Mouse (Mus musculus) retina, postnatal 1 day (tissue): ENCODE measurements around the gene Add2.
A peak's percentile ranks its signal among the peaks of the same experiment; 100 is the strongest.
"Not testable (repeated sequence)": the region's sequence is repeated elsewhere in the genome, so short reads cannot be mapped to it uniquely, and the experiment has no call there.

Experiments
- DNase-seq: peaks from one replicate; pipeline ENCODE4 v3.0.0-alpha.2; 2012

Gene Add2

GRCm38 (mm10) chr6:86028601-86029322 lies at the start of gene Add2:
TSS of gene Add2 (plus strand) at chr6:86028681.
- peak; percentile 85 for DNase-seq

GRCm38 (mm10) chr6:85978736-85979135 lies 49.7 kb upstream of the Add2 start:
- not testable (repeated sequence) for DNase-seq

- DNase-seq, result no peak
Measured at GRCm38 (mm10) chr6:85984351-85984750, 44.1 kb upstream of the Add2 start.

GRCm38 (mm10) chr6:85989570-85989969 lies 38.9 kb upstream of the Add2 start:
- not testable (repeated sequence) for DNase-seq

DNA sequence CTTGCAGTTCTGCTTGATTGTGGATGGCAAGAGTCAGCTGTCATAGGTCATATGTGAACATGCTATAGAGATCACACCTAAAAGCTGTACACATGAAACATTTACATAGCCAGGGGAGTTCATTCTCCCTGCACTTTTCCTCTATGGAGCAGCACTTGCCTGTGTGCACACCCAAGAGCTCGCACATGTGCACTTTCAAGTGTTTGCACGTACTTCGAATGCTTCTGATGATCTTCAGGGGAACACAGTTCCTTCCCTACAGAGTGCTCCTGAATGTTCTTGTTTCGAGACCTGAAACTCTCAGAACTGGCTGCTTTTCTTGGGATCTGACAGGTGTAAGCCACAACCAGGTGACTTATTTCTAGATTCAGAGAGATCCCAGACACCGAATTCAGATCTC lies 37.7 kb upstream of the Add2 start:
- DNase-seq, result not testable (repeated sequence)

DNA sequence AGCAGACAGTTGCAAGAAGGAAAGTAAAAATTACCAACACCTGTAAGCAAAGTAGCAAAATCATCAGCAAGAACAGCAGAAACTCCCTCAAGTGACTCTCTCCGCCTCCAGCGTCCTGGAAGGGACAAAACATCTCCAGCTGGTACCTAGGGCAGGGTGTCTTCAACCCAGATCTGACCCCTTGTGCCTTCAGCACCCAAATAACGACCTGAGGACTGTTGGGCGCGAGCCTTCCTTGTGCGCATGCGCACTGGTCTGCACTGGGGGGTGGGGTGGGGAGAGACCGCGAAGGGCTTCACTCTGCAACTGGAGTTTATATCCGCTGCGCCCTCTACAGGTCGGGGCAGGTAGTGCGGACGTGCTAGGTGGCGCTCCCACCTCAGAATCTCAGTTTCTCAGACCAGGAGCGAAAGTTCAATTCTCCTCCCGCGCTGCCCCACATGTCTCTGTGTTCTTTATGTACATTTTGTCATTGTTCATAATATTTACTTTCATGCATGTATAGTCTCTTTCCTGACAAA lies 25.0 kb upstream of the Add2 start:
- no peak for DNase-seq

DNA sequence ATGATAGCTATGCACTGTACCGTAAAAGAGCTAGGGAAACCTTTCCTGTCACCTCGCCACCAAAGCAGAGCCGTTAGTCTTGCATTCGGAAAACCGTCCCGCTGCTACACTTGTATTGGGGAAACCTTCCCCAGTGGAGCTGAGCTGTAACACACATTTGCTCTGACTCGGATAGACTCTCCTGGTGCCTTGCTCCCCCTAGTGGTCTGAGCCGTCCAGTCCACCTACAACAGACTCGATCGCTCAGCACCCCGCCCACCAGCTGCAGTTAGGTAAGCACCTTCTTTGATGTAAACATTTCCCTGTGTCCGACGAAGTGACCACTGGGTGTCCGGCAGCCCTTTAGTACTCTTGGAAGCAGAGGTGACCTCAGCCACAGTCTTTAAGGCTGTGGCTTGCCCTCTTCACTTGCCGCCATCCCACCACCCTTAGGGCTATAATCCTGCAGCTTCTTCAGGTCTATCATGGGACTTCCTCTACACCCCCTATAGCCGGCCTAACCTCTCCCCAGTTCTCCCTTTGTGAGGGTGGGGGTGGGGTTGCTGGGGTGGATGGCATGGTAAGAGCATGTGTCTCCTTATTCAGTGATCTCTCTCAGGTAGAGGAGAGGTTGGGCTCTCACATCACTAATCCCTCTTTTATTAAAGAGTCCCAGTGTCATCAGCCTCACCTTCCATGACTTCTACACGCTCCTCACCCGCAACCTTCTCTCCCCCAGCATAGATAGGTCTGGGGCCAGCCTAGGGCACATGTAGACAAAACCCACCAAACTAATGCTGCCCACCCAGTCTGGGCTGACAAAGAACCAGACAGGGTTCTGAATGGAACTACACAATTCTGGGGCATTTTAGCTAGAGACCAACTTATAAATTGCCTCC lies 24.0 kb upstream of the Add2 start:
- DNase-seq, result peak; percentile 90

GRCm38 (mm10) chr6:86009980-86010379 lies 18.5 kb upstream of the Add2 start:
- DNase-seq, result peak; percentile 69

DNA sequence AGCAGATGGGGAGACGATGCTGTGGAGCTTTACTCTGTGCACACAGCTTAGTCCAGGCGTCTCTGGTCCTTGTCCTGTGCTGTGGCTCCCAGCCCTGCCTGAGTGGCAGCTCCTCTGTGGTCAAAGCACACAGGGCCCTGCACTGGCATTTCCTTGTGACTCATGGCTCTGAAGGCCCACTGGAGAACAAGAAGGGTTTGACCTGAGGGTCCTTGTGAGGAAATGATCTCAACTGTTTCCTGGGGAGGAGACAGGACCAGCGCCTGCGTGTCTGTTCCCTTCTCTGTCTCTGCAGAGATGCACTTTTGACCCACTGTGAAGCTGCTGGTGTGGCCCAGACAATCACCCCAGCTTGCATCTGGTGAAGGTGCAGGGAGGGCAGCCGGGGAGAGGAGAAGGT lies 13.7 kb upstream of the Add2 start:
- not testable (repeated sequence) for DNase-seq

GRCm38 (mm10) chr6:86015871-86016270 lies 12.6 kb upstream of the Add2 start, which contains the start of gene Figla:
TSS of gene Figla (plus strand) at chr6:86016171.
- DNase-seq, result no peak

DNA sequence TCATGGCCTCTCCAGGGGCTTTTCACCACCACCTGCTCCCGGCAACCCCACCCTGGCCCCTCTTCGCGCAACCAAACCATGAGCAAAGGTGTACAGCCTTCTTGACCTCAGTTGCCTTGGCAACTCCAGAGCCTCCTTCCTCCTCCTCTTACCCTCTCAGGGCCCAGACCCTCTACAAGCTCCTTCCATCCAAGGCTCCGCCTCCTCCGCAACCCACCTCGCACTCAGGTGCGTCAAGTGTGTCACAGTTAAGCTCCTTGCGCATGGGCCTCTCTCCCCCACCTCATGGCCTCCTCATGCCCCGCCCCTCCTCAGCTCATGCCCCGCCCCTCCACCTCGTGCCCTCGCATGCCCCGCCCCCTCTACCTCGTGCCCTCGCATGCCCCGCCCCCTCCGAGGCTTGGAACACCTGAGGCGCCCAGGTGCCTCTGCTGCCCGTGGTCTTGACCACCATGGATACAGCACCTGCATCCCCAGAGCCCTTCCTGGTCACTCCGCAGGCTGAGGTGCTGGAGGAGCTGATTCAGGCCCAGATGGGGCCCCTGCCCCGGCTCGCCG lies 11.6 kb upstream of the Add2 start:
- DNase-seq, result no peak

- no peak for DNase-seq
Measured at GRCm38 (mm10) chr6:86019415-86020237, 8.9 kb upstream of the Add2 start.

DNA sequence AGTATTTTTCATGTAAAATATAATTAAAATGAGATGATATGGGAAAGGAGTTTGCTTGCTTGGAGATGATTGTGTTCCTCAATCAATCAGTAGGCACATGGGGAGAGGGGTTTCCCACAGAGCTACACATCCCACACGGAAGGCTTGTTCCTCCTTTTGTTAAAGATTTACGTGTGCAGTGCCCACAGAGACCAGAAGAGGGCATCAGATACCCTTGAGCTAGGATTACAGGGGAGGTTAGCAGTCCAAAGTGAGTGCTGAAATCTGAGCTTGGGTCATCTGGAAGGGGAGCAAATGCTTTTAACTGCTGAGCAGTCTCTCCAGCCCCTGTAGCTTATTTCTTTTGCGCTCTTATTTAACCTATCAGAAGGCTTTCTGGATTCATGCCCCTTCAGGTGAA lies 7.5 kb upstream of the Add2 start:
- DNase-seq, result peak; percentile 70

DNA sequence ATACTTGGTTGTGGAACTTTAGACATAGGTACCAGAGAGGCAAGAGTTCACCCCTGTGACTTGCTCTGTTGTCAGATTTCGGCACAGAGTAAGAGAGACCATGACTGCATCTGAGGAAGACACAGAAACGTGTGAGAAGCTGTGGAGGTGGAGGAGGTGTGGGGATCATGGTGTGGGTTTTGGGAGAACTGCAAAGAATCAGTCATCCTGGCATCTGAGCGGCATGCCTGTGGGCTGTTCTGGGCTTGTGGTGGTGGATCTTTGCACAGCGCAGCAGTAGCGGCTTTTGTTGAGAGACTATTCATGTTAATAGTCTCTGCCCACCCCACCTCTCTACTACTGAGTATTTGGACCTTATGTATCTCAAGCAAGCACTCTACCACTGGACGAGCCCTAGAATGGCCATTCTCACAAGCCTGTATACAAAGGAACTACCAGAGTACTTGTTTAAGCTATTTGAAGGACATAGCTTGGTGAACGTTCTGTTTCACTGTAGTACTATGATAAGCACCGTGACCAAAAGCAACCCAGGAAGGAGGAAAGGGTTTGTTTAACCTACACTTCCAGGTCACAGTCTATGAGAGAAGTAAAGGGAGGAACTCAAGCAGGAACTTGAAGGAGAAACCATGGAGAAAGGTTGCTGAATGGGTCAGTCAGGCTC lies 1.7 kb upstream of the Add2 start:
- DNase-seq, result no peak

DNA sequence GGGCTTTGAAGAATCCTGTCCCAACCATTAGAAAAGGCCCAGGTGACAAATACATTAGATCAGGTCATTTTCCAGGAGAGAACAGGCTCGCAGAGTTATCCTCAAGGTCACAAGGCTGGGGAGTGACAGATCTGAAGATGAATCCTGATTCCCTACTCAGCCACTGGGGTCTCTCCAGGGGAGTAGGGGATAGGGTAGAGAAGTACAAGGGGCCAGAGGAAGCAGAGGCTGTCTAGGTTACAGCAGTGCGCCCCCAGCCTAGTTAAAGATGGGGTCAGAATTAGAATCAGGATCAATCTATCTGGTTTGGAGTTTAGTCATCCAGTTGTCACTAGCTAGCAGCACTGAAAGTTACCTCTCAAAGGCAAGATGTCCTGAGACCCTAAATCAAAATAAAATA lies 331 bp upstream of the Add2 start:
- no peak for DNase-seq

- no peak for DNase-seq
Measured at GRCm38 (mm10) chr6:86029323-86029713, 837 bp downstream of the Add2 start.

- no peak for DNase-seq
Measured at GRCm38 (mm10) chr6:86031527-86031926, 3.0 kb downstream of the Add2 start.

GRCm38 (mm10) chr6:86033635-86034034 lies 5.2 kb downstream of the Add2 start:
- DNase-seq, result no peak

DNA sequence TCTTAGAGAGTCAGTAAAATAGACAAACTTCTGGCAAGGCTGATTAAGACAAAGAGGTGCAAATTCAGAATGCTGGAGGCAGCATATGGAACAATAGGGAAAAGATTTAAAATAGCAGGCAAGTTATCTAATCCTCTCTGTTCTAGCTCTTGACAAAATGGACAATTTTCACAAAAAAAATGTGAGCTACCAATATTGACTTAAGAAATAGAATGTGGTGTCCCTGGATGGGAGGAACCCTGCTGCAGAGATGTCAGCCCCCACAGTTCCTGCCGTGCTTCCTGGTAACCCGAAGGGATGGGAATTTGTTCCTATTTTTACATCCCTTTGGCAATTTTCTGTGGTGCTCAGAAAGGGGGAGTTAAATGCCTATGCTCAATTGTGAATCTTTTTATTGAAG lies 10.4 kb downstream of the Add2 start:
- no peak for DNase-seq

GRCm38 (mm10) chr6:86040140-86040539 lies 11.7 kb downstream of the Add2 start:
- no peak for DNase-seq

DNA sequence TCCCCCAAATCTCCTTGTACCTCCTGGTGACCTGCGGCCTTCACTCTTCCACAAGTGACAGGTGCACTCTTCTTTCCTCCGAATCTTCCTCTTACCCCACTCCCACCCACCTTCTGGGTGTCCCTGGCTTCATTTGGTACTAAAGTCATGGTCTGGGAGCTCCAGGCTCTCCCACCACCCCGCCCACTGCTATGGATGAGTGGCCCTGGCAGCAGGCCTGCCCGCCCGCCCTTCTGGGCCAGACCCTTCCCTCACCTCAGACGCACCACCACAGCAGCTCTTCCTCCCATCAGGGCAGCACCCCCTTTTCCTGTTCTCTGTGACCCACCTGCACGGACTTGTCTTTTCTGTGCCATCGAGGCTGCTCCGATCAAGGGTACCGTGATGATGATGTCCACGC lies 19.0 kb downstream of the Add2 start:
- DNase-seq, result no peak

DNA sequence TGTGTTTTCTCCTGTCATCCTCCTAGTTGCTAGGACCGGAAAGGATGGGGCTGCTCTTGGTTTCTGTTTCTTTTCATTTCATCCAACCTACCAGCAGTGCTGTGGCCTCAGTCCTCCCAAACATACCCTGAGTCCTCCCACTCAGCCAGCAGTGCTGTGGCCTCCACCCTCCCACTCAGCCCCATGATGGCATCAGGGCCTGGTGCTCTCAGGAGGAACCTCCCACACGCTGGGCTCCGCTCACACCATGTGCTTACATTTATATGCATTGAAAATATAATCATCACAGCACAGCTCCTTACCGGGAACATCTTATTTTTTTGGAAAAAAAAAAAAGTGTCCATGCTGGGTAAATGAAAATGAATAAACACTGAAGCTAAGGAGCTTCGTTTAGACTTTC lies 20.0 kb downstream of the Add2 start:
- DNase-seq, result no peak
